Mouse (Mus musculus) thymus, postnatal 14 days (tissue): ENCODE results near the gene Aff3.

Source experiments
- DNase-seq: peaks from one replicate; pipeline ENCODE4 v3.0.0; 2021

Gene Aff3

DNA sequence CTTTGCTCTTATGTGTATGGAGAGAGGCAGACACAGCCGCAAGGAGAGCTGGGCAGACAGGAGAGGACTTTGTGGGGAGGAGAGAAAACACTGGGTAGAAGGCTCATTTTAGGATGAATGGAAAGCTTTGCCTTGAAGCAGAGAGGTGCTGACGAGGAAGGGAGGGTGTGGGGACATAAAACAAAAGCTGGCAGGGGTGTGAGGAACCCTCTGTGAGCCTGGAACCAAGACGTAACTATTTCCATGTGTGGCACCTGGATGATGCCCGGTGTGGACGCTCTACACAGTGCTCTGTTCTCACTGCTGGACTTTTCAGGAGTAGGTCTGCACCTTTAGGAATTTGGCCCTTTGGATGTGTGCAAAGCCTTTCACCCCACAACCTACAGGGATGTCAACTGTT is 447.7 kb downstream of the Aff3 start:
- no peak for DNase-seq

DNA sequence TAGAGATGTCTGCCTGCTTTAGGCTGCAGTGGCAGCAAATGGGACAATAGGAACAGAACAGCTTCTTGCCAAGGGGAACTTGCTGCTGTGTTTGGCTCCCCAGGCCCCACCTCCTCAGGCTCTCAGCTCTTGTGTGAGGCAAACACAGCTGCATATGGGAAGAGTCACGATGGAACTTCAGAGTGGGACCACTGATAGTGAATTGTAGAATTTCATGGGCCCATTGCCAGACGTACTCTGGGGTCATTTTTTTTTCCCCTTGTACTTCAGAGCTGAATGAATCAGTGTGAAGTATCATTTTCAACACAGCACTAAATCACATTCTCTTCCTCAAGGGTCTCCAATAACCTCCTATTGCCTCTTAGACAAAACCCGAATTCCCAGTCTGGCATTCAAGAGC is 451.4 kb downstream of the Aff3 start:
- no peak for DNase-seq

- DNase-seq, result no peak
Observed at GRCm38 (mm10) chr1:38212386-38212785, 452.4 kb downstream of the Aff3 start.

- no peak for DNase-seq
Observed at GRCm38 (mm10) chr1:38202475-38203183, 462.1 kb downstream of the Aff3 start.

DNA sequence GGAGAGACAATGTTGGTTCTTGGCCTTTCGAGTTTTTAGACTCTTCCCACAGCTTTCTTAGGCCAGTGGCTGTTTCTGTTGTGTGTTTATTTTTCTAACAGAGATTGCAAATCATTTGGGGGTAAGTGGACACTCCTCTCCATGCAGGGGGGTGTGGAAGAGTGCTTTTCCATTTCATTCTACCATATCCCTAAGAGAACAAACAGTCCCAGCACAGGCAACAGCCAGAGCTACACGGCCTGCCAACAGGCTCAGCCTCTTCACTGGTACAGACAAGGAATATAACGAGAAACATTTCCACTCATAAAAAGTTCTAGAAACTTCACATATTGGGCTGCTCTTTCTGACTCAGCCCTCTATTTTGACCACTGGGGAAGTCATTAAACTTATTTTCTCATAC is 463.0 kb downstream of the Aff3 start:
- no peak for DNase-seq

DNA sequence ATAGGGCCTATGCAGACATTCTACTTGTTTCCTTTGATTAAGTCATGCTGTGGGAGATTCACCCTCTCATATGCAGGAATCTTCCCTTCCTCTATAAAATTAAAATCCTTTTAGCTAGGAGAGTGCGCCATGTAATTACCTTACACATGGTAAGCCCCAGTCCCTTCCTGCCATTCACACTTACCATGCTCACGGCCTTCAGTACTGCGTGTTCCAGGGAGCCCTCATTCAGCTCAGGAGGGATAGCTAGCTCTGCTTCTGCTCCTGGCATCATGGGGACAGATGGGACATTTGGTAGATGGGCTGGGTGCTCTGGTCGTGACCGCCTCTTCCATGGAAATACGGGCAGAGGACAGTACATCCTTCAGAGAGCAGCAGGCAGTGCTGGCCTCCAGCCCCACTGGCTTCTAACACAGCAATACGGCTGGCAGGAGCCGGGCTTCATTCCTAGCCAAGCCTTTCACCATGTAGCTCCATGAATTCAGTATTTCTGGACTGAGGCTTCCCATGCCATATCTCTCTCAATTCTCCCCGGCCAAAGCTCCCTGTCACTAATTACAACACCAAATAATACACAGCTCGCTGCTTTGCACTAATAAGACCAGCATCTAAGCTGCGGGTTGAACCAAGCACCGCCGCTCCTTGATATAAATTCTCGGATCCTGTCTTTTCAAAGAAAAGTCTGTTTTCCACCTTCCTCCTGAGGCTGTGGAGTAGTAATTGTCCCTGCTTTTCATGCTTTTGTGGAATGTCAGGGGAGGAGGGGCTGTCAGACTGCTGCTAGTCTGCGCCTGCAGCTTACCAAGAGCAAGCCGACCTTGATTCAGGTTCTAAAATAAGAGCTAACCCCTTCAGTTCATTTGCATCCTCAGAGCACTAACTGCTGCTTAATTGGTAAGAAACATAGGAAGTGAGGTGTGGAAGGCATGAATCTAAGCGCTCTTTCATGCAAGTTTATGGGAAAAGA is 464.8 kb downstream of the Aff3 start:
- no peak for DNase-seq

- DNase-seq, result no peak
Observed at GRCm38 (mm10) chr1:38198393-38199029, 466.2 kb downstream of the Aff3 start.

- DNase-seq, result no peak
Observed at GRCm38 (mm10) chr1:38197145-38197682, 467.5 kb downstream of the Aff3 start.

GRCm38 (mm10) chr1:38195721-38196120 is 469.0 kb downstream of the Aff3 start:
- no peak for DNase-seq

DNA sequence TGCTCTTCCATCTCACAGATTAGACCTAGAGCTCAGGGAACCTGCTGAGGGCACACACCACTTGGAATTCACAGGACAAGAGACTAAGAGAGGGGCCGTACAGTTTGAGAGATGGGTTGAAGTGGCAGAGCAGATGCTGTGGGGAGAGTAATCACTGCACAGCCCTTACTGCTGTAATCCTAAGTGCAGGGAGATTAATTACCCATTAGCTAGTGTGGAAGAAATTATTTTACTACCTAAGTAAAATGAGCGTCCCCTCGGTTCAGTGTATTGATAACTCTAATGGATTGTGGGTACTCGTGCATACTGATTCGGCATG is 478.6 kb downstream of the Aff3 start:
- DNase-seq, result no peak

DNA sequence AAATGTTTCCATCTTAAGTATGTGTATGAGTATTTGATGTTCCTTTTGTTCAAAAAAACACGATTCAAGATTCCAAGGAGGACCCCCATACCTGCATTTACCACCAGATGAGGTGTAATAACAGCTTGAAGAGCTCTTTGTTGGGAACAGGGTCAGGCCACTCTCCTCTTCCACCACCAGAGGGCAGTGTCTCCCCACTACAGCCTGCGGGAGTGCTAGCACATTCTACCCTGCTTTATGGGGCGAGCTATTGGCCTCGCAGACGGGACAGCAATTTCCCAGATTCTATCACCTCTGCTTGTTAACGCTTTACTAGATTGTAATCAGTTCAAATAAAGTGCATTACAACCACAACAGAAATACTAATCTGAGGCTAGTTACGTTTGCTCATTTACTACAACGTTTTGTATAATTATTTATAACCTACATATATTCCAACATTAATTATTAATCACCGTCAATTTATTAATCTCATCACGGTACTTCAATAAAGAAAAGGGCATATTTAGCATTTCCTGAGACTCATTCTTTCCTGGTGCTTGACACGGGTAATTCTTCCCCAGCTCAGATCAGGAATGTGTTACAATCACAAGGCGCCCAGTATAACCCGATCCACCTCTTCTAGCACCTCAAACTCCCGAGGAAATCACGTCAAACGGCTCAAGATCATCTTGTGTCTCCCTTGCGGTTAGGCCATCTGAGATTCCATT is 479.1 kb downstream of the Aff3 start:
- DNase-seq, result peak; percentile 75

- DNase-seq, result no peak
Observed at GRCm38 (mm10) chr1:38181020-38181550, 483.7 kb downstream of the Aff3 start.

GRCm38 (mm10) chr1:38178929-38179328 is 485.8 kb downstream of the Aff3 start:
- no peak for DNase-seq

- DNase-seq, result no peak
Observed at GRCm38 (mm10) chr1:38176077-38176476, 488.7 kb downstream of the Aff3 start.

- DNase-seq, result no peak
Observed at GRCm38 (mm10) chr1:38171874-38172273, 492.9 kb downstream of the Aff3 start.

GRCm38 (mm10) chr1:38165696-38166095 is 499.1 kb downstream of the Aff3 start:
- no peak for DNase-seq

- no peak for DNase-seq
Observed at GRCm38 (mm10) chr1:38150086-38150485, 514.7 kb downstream of the Aff3 start.

GRCm38 (mm10) chr1:38146008-38146407 is 518.7 kb downstream of the Aff3 start:
- no peak for DNase-seq

DNA sequence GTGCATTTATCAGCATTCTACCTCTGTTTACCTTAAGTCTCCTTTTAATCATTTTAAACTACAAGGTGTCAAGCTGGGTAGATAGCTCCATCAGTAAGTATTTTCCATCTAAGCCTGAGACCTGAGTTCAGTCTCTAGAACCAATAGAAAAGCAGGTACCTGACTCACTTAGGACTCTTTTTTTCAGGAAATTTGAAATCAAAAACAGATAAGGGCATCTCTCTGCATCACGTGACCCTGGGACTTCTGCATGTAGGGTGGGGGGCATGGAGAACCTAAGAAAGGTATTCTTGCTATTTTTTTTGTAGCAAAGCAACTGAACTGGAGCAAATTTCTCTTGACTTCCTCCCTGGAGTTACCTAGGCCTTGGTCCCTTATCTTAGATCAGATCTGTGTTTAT is 523.4 kb downstream of the Aff3 start:
- DNase-seq, result no peak

GRCm38 (mm10) chr1:38140911-38141310 is 523.8 kb downstream of the Aff3 start:
- no peak for DNase-seq

- no peak for DNase-seq
Observed at GRCm38 (mm10) chr1:38139396-38139795, 525.4 kb downstream of the Aff3 start.

GRCm38 (mm10) chr1:38132942-38133341 is 531.8 kb downstream of the Aff3 start:
- no peak for DNase-seq
